Mouse (Mus musculus): ENCODE results near the gene Bcl9l.

GRCm38 (mm10) chr9:44502006-44502405, 19.4 kb downstream of the Bcl9l start:
- TF ChIP-seq USF1 (IDR thresholded peaks at IDR 0.05; ENCODE audit: low read depth, low read length), result no peak
- TF ChIP-seq CTCF (IDR thresholded peaks at IDR 0.05 in 2 of 3, conservative IDR thresholded peaks at IDR 0.05 in 1 of 3; ENCODE audit: control insufficient read depth in 1 of 3, insufficient read depth in 1 of 3, low read depth in 2 of 3, low read length in 3 of 3, poor library complexity in 1 of 3, severe bottlenecking in 1 of 3), result peak; percentile 91 to 97 (median 92)
- no peak for TF ChIP-seq POLR2A (IDR thresholded peaks at IDR 0.05; ENCODE audit: control insufficient read depth in 1 of 2, insufficient read depth in 1 of 2, low read depth in 1 of 2, low read length in 2 of 2, poor library complexity in 1 of 2)
- no peak for TF ChIP-seq EP300 (IDR thresholded peaks at IDR 0.05; ENCODE audit: low read depth in 1 of 2, low read length in 2 of 2)
- TF ChIP-seq ETS1 (IDR thresholded peaks at IDR 0.05; ENCODE audit: low read depth, low read length), result no peak
- no peak for TF ChIP-seq ZKSCAN1 (IDR thresholded peaks at IDR 0.05; ENCODE audit: low read depth, low read length)
- TF ChIP-seq MYB (IDR thresholded peaks at IDR 0.05; ENCODE audit: low read depth, low read length), result no peak
